Comparison of ENCODE assay signal across 16 mouse cellular contexts in genomic region chr14:15128157-15128556, GRCm38 (mm10).
"Had no signal": no experiment of that assay in that cellular context is flagged by ENCODE, and none has a peak within 500 bp of the region (broad histone marks: within the 10 kb centered on the region; RNA-seq: fewer than 3 reads in every experiment).

No protein-coding gene starts in this region.

- H3K4me2 ChIP-seq: neural tube, embryonic 13.5 days; neural tube, embryonic 15.5 days; stomach, embryonic 15.5 days had no signal

- H3K27ac ChIP-seq: neural tube, embryonic 13.5 days; neural tube, embryonic 15.5 days; stomach, embryonic 15.5 days; stomach, postnatal 0 days had no signal

- H3K9ac ChIP-seq: neural tube, embryonic 13.5 days; neural tube, embryonic 15.5 days; stomach, embryonic 15.5 days had no signal

- H3K4me1 ChIP-seq: neural tube, embryonic 13.5 days; neural tube, embryonic 15.5 days; stomach, embryonic 15.5 days had no signal

- H3K36me3 ChIP-seq: neural tube, embryonic 13.5 days; neural tube, embryonic 15.5 days; stomach, embryonic 15.5 days had no signal

- H3K27me3 ChIP-seq: neural tube, embryonic 13.5 days; neural tube, embryonic 15.5 days; stomach, embryonic 15.5 days had no signal

- H3K4me3 ChIP-seq: neural tube, embryonic 13.5 days; neural tube, embryonic 15.5 days; stomach, embryonic 15.5 days had no signal

- DNase-seq: retina, postnatal 1 day; right cerebral cortex, adult 18-20 months; right cerebral cortex, postnatal 14 days; right cerebral cortex, postnatal 25 days; right cerebral cortex, postnatal 4 days; spleen, adult 18-20 months; thymus, adult 18-20 months; thymus, adult 2 months; thymus, postnatal 14 days; thymus, postnatal 25 days; thymus, postnatal 36 days; thymus, postnatal 4 days had no signal

- H3K9me3 ChIP-seq: neural tube, embryonic 13.5 days; neural tube, embryonic 15.5 days; stomach, embryonic 15.5 days had no signal
